Mouse (Mus musculus) stomach, postnatal 0 days (tissue): ENCODE data around the gene Daam1.

Experiments used
- CTCF ChIP-seq: IDR thresholded peaks from 2 replicates; pipeline ENCODE4 v1.5.1; 2016; ENCODE audit warnings: antibody characterized with exemption, low read depth, mild to moderate bottlenecking, moderate library complexity
- EP300 ChIP-seq: optimal IDR thresholded peaks from 2 replicates; pipeline ENCODE3; 2016; ENCODE audit warnings: antibody characterized with exemption

DNA sequence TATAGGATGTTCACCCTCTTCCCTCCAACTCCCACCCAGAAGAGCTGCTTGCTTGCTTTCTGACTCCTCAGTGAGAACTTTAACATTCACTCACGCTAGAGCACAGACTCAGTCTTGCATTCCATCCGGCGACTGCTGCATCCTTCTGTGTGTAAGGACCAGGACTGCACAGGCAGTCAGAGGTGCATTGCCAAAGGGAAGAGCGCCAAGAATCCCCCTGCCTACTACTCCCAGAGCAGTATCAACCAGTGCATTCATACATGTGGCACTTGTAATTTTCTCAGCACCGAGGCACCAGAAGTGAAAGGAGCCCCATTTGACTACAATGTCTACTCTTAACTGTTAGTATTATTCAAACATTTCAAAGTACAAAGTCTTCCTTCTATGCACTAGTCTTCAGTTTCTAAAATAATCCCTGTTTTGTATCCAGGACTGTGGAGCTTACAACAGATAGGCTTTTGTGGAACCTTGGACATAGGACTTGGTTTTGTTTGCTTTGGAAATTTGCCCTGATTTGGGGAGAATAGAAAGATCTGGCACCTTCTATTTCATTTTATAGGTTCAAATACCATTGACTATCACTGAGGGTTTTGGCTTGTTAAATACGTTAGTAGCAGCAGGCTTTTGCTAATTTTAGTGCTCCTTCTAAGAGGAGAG, 103.2 kb downstream of the Daam1 start:
- TF ChIP-seq EP300 (no peak), CTCF (no peak)
